Mouse (Mus musculus) lung, adult 2 months (tissue): ENCODE data around the gene C1qtnf9.

Source experiments
- CTCF ChIP-seq: fragments of 200-500 bp; IDR thresholded peaks from 2 replicates; pipeline ENCODE4 v1.5.1; 2011; ENCODE audit warnings: mild to moderate bottlenecking, low read length, control low read depth; ENCODE audit not compliant: insufficient read depth
- POLR2A ChIP-seq: fragments of 200-500 bp; IDR thresholded peaks from 2 replicates; pipeline ENCODE4 v1.6.1; 2011; ENCODE audit warnings: low read depth, mild to moderate bottlenecking, control low read depth, low read length, borderline replicate concordance; ENCODE audit errors: extremely low read depth

DNA sequence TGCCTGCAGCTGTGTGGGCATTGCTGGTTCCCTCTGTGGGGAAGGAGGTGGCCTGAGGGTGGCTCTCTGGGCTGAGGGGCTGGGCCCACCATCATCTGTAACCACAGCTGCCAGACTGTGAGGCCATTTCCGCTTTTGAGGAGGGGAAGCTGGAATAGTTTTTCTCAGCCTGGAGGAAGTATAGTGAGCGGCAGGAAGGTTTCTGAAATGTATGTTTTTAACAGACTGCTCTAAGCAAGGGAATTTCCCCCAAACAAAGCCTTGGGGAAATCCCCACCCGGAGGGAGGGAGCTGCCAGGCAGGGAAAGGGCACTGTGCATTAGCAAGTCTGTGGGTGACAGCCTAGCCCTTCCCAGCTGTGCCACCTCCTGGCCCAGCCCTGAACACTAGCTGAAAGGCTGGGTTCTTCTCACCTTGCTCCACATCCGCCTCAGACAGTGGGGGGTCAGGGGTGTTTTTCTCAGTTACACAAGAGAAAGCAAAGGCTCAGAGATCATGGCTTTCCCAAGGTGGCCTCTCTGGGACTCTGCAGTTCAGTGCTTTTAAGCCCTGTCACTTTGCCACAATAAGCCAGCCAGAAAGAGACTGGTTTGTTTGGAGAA lies 31.2 kb upstream of the C1qtnf9 start:
- TF ChIP-seq POLR2A: no peak
- no peak for TF ChIP-seq CTCF
